ENCODE assay signal across 21 mouse cellular contexts in genomic region chr15:6067380-6067779, GRCm38 (mm10).
"Had no signal": no experiment of that assay in that cellular context is flagged by ENCODE, and none has a peak within 500 bp of the region (broad histone marks: within the 10 kb centered on the region; RNA-seq: fewer than 3 reads in every experiment).

No protein-coding gene starts in this region.

- H3K9me3 ChIP-seq: lung, embryonic 15.5 days; megakaryocyte, embryonic 14.5 days; midbrain, embryonic 10.5 days; midbrain, embryonic 13.5 days; neural tube, embryonic 13.5 days; stomach, embryonic 15.5 days had no signal

- DNase-seq: kidney, adult 18-20 months; kidney, adult 9 months; kidney, postnatal 14 days; kidney, postnatal 4 days; lung, adult 18-20 months; lung, postnatal 4 days; retina, postnatal 1 day; right cerebral cortex, postnatal 25 days; spleen, adult 18-20 months; thymus, postnatal 25 days had no signal

- H3K4me1 ChIP-seq: lung, embryonic 15.5 days; megakaryocyte, embryonic 14.5 days; midbrain, embryonic 10.5 days; midbrain, embryonic 13.5 days; neural tube, embryonic 13.5 days; stomach, embryonic 15.5 days had no signal

- H3K27ac ChIP-seq: left cerebral cortex, adult 2 months; liver, embryonic 14.5 days; lung, embryonic 15.5 days; midbrain, embryonic 10.5 days; midbrain, embryonic 13.5 days; neural tube, embryonic 13.5 days; stomach, embryonic 15.5 days had no signal

- H3K4me3 ChIP-seq: left cerebral cortex, adult 2 months; lung, embryonic 15.5 days; megakaryocyte, embryonic 14.5 days; midbrain, embryonic 10.5 days; midbrain, embryonic 13.5 days; myocyte; neural tube, embryonic 13.5 days; stomach, embryonic 15.5 days had no signal

- H3K4me2 ChIP-seq: liver, embryonic 11.5 days; lung, embryonic 15.5 days; midbrain, embryonic 13.5 days; neural tube, embryonic 13.5 days; stomach, embryonic 15.5 days had no signal

- H3K27me3 ChIP-seq: lung, embryonic 15.5 days; megakaryocyte, embryonic 14.5 days; midbrain, embryonic 13.5 days; neural tube, embryonic 13.5 days; stomach, embryonic 15.5 days had no signal

- H3K36me3 ChIP-seq: lung, embryonic 15.5 days; midbrain, embryonic 10.5 days; midbrain, embryonic 13.5 days; neural tube, embryonic 13.5 days; stomach, embryonic 15.5 days had no signal

- H3K9ac ChIP-seq: liver, embryonic 14.5 days; lung, embryonic 15.5 days; midbrain, embryonic 13.5 days; neural tube, embryonic 13.5 days; stomach, embryonic 15.5 days had no signal

- ATAC-seq: midbrain, embryonic 13.5 days; midbrain, embryonic 16.5 days had no signal
